Mouse (Mus musculus) heart, adult 9 months (tissue): ENCODE data around the gene Itga3.
A peak's percentile ranks its signal among the peaks of the same experiment; 100 is the strongest.

Experiments
- DNase-seq, 2 experiments: peaks; one replicate each; pipeline ENCODE4 v3.0.0; 2022; ENCODE audit warnings: low spot score in 2 of 2

The Itga3 gene

GRCm38 (mm10) chr11:95004937-95005198 lies 71.7 kb downstream of the Itga3 start:
- DNase-seq, result no peak

- DNase-seq, result peak in 1 of 2 experiments; percentile 54
Observed at GRCm38 (mm10) chr11:95004136-95004936, 72.3 kb downstream of the Itga3 start.

- DNase-seq, result no peak
Observed at GRCm38 (mm10) chr11:95002705-95003104, 73.9 kb downstream of the Itga3 start.

- DNase-seq, result no peak
Observed at GRCm38 (mm10) chr11:95001584-95002347, 74.8 kb downstream of the Itga3 start.

GRCm38 (mm10) chr11:95001058-95001457 lies 75.5 kb downstream of the Itga3 start:
- peak; percentile 69 to 76 for DNase-seq

- DNase-seq, result peak in 1 of 2 experiments; percentile 66
Observed at GRCm38 (mm10) chr11:95000548-95000947, 76.1 kb downstream of the Itga3 start.

- DNase-seq, result no peak
Observed at GRCm38 (mm10) chr11:95000128-95000527, 76.5 kb downstream of the Itga3 start.

GRCm38 (mm10) chr11:94998041-94998531 lies 78.5 kb downstream of the Itga3 start:
- peak in 1 of 2 experiments; percentile 46 for DNase-seq

GRCm38 (mm10) chr11:94997596-94997995 lies 79.0 kb downstream of the Itga3 start:
- no peak for DNase-seq

GRCm38 (mm10) chr11:94996984-94997383 lies 79.6 kb downstream of the Itga3 start:
- no peak for DNase-seq

GRCm38 (mm10) chr11:94996101-94996500 lies 80.5 kb downstream of the Itga3 start:
- DNase-seq, result no peak

GRCm38 (mm10) chr11:94994947-94995772 lies 81.4 kb downstream of the Itga3 start:
- DNase-seq, result no peak
